Mouse (Mus musculus): ENCODE results near the gene Sla2.
"Not testable (repeated sequence)": the region's sequence is repeated elsewhere in the genome, so short reads cannot be mapped to it uniquely, and the experiment has no call there.

Gene Sla2

GRCm38 (mm10) chr2:156840301-156841027 is 46.5 kb downstream of the Sla2 start:
- DNase-seq (ENCODE audit: low read depth), result no peak

DNA sequence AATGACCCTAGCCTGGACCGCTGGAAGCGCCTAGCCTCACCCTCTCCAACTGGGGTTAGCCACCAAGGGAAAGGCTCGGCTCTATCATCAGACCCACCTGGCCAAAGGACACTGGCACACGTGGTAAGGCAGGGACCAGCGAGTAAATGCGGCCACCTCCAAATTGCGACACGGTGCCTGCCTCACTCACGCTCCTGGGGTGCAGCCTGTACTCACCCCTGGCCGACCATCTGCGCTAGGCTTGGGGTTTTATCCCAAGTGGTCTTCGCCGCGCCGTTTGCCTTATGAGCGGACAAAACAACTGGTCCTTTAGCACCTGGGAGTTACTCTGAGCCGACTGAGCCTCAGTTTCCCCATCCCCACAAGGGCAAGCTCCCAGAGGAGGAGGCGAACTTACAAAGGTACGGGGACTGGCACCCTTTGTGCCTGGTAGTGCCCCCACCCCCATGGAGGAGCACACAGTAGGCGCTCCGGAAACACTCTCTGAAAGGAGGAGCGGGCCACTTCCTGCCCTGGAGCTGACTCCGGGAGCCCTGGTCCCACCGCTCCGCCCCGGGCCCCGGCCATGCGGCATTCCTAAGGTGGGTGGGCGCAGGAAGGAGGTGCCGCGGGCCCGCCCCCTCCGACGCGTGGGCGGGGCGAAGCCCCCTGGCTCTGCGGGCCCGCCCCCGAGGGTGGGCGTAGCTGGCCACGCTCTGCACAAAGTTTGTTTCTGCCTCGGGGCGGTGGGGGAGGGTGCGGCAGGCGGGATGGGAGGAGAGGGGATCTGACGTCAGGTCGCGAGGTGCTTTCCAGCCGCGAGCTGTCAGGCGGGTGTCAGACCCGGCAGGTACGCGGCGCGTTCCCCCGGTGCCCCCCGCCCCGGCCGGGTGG is 47.4 kb downstream of the Sla2 start, which contains the start of gene Tgif2:
TSS of gene Tgif2 (plus strand) at position 689 of the 873 bp plus-strand sequence.
- peak; percentile 92 for DNase-seq (ENCODE audit: low read depth)

DNA sequence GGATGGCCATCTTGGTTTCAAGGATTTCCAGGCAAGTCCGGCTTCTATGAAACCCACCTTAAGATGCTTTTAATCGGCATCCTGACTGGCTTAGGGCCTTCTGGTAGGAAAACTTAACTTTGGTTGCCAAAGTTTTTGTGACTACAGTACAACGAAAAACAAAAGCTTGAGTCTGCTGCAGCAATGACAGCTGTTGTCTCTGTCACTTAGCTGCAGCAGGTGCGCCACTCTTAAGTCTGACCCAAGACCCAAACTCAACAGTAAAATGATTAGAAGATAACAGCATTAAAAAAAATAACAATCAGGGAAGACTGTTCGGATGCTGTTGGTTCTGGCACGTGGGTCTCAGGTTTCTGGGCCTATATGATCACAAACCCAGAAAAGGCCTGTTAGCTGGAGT is 48.2 kb downstream of the Sla2 start:
- no peak for DNase-seq (ENCODE audit: low read depth)

DNA sequence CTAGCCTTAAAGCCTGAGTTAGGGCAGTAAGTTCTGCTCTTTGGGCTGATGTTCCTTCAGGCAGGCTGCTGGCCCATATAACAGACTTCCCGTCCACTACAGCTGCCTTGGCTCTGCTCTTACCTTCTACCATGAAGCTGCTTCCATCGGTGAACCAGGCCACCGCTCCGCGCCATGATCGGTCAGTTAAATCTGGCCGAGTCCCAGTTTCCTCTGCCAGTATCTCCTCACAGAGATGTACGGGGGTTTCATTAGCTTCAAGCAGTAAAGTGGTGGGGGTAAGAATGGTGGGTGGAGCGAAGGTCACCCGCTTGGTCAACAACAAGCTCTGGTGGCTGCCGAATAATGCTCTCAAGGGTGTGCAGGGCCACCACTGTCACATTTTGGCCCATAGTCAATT is 52.7 kb downstream of the Sla2 start:
- no peak for DNase-seq (ENCODE audit: low read depth)

- DNase-seq (ENCODE audit: low read depth), result not testable (repeated sequence)
These were observed 61.9 kb downstream of the Sla2 start for GRCm38 (mm10) chr2:156825128-156825527.

All from induced T-regulatory cell, adult 2 months (primary cell).